Mouse (Mus musculus) cerebellum, adult 2 months (tissue): ENCODE measurements around the gene Arhgef12.

ENCODE experiments used
- CTCF ChIP-seq: fragments of 200-500 bp; IDR thresholded peaks from 2 replicates; pipeline ENCODE4 v1.5.1; 2011; ENCODE audit warnings: low read depth, mild to moderate bottlenecking, control low read depth, low read length, moderate library complexity, borderline replicate concordance; ENCODE audit not compliant: insufficient read depth
- POLR2A ChIP-seq: fragments of 200-500 bp; IDR thresholded peaks from 2 replicates; pipeline ENCODE4 v1.6.1; 2011; ENCODE audit warnings: low read length, control low read depth, borderline replicate concordance; ENCODE audit not compliant: insufficient read depth

- peak; percentile 57; the same call in 1 of the 2 replicates for TF ChIP-seq CTCF
- no peak for TF ChIP-seq POLR2A
Measured at GRCm38 (mm10) chr9:43107187-43107517, at the start of gene Arhgef12.
